Mouse (Mus musculus) embryonic facial prominence, embryonic 10.5 days (tissue): ENCODE data around the gene Khnyn. TPM values are rescaled to one million over a fixed set of nuclear protein-coding genes. Genes with fewer than 3 reads are reported as not detected.
A peak's percentile ranks its signal among the peaks of the same experiment; 100 is the strongest.

Source experiments
- DNase-seq: peaks from one replicate; pipeline ENCODE4 v3.0.0-alpha.2; 2017; ENCODE audit warnings: low spot score
- H3K27ac ChIP-seq: fragments of 300-500 bp; sonication (generic); replicated peaks from 2 replicates; pipeline ENCODE4 v1.5.1; 2016; ENCODE audit warnings: mild to moderate bottlenecking
- H3K27me3 ChIP-seq: fragments of 300-500 bp; sonication (generic); replicated peaks from 2 replicates; pipeline ENCODE4 v1.6.1; 2016; ENCODE audit warnings: low read depth, mild to moderate bottlenecking; ENCODE audit not compliant: poor library complexity, severe bottlenecking
- H3K36me3 ChIP-seq: fragments of 300-500 bp; sonication (generic); replicated peaks from 2 replicates; pipeline ENCODE4 v1.6.1; 2016; ENCODE audit warnings: mild to moderate bottlenecking, moderate library complexity
- H3K4me1 ChIP-seq: fragments of 300-500 bp; sonication (generic); 2 replicates; pipeline ENCODE4 v1.6.1; 2016
- H3K4me3 ChIP-seq: fragments of 300-500 bp; sonication (generic); 2 replicates; pipeline ENCODE4 v1.5.1; 2016; ENCODE audit warnings: mild to moderate bottlenecking, moderate library complexity
- H3K9me3 ChIP-seq: fragments of 300-500 bp; sonication (generic); 2 replicates; pipeline ENCODE4 v1.6.1; 2016; ENCODE audit warnings: mild to moderate bottlenecking
- WGBS: fragments of 180-500 bp; shearing (Covaris S2); methylation state at CpG from one replicate; pipeline ENCODE4 v1.1.7; 2016; 5-methylcytosine and 5-hydroxymethylcytosine counted together
- polyA plus RNA-seq: library from polyadenylated mRNA; unstranded; fragments of >200 nt; fragmentation: Nextera tagmentation; extraction: Ambion mirVana; gene quantifications from 2 replicates; pipeline ENCODE4 v1.2.1, GENCODE M21; 2016

The Khnyn gene
- polyA plus RNA-seq = 31.0 and 33.0 TPM in 2 replicates

DNA sequence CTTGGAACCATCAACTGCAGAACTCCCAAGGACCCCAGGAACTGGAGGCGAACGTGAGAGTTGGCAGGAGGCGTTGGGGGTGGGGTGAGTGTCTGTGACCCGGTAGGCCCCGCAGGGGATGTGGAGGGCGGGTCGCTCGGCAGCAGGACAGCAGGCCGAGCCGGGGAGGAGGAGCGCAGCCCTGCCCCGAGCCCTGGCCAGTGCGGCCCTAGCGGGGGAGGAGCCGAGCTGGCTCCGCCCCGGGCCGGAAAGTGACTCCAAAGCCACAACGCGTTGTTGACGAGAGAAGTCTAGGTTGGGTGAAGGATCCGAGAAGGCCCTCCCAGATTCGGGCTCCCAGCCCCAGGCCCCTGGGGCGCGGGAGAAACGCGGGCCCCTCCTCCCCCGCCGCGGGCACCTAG lies at the start of gene Khnyn:
TSS of gene Khnyn (plus strand) at position 235 of the 401 bp plus-strand sequence.
- H3K4me1 ChIP-seq = peaks cover 50% of the 10 kb centered on the region
- H3K9me3 ChIP-seq = 0 out of 2 replicates have a peak, but pooled peaks cover 2% of the 10 kb centered on the region
- WGBS = under 1% methylated on average over 30 of the region's 30 CpGs
- peak; percentile 96 for DNase-seq
- peaks cover 37% of the 10 kb centered on the region for H3K36me3 ChIP-seq
- H3K27ac ChIP-seq = peak within 1 kb of the TSS; percentile 95
- H3K27me3 ChIP-seq = no peaks in the 10 kb centered on the region
- H3K4me3 ChIP-seq = peak within 1 kb of the TSS; percentile 79

DNA sequence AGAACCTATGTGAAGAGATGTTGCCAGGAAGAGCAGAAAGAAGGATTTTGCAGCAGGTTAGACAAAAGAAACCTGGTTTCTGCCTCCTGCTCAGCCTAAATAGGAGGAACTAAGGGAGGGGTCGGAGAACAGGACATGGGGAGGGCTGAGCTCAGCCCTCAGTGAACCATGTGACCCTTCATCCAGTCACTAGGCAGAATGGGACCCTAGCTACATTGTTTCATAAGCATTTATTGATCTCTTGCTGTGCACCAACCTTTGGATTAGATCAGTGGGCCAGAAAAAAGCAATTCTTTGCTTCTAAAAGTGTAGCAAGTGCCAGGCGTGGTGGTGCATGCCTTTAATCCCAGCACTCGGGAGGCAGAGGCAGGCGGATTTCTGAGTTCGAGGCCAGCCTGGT lies 46.4 kb upstream of the Khnyn start:
- no peak for DNase-seq

DNA sequence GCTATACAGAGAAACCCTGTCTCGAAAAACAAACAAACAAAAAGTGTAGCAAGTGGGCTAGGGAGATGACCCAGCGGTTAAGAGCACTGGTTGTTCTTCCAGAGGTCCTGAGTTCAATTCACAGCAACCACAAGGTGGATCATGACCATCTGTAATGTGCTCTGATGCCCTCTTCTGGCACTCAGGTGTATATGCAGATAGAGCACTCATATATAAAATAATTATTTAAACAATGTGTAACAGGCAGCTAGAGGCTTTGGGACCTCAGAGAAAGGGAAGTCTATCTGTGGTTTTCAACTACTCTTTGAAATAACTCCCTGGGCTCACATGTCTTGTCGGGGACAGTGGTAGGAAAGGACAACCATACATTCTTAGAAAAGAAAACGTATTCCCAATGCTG lies 46.0 kb upstream of the Khnyn start:
- H3K27ac ChIP-seq = no peak overlapping the region
- H3K4me1 ChIP-seq = peaks cover 36% of the 10 kb centered on the region
- no peaks in the 10 kb centered on the region for H3K27me3 ChIP-seq
- H3K4me3 ChIP-seq = no peak overlapping the region
- H3K9me3 ChIP-seq = no peaks in the 10 kb centered on the region
- 88% methylated on average over 4 of the region's 4 CpGs for WGBS
- H3K36me3 ChIP-seq = peaks cover 4% of the 10 kb centered on the region
- no peak for DNase-seq

More for the DNA sequence above, 46.4 kb upstream of the Khnyn start:
- Histone ChIP-seq H3K9me3 (no peaks in the 10 kb centered on the region), H3K36me3 (peaks cover 8% of the 10 kb centered on the region), H3K4me1 (peaks cover 41% of the 10 kb centered on the region), H3K27me3 (no peaks in the 10 kb centered on the region), H3K27ac (no peak overlapping the region), H3K4me3 (no peak overlapping the region)
- 90% methylated on average over 5 of the region's 5 CpGs for WGBS

DNA sequence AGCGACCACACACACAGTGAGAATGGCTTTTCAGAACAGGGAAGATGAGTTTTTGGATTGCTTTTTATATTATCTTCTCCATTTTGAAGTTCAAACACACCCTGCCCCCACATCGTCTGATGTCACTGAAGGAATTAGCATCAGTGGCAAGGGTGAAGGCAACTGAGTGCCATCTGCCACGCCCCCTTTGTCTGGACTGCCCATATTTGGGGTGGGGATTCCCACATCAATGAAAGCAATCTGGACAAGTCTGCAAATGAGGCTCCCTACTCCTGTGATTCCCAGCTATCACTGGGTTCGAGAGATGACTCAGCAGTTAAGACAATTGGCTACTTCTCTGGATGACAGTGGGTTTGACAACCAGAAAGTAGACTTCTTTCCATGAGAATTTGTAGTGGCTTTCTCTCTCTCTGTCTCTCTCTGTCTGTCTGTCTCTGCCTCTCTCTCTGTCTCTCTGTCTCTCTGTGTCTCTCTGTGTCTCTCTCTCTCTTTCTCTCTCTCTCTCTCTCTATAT lies 43.8 kb upstream of the Khnyn start:
- H3K4me1 ChIP-seq = peaks cover 15% of the 10 kb centered on the region
- H3K27me3 ChIP-seq = no peaks in the 10 kb centered on the region
- no peak for DNase-seq
- no peak overlapping the region for H3K4me3 ChIP-seq
- 71% methylated on average over 4 of the region's 4 CpGs for WGBS
- H3K9me3 ChIP-seq = no peaks in the 10 kb centered on the region
- no peaks in the 10 kb centered on the region for H3K36me3 ChIP-seq
- H3K27ac ChIP-seq = no peak overlapping the region

DNA sequence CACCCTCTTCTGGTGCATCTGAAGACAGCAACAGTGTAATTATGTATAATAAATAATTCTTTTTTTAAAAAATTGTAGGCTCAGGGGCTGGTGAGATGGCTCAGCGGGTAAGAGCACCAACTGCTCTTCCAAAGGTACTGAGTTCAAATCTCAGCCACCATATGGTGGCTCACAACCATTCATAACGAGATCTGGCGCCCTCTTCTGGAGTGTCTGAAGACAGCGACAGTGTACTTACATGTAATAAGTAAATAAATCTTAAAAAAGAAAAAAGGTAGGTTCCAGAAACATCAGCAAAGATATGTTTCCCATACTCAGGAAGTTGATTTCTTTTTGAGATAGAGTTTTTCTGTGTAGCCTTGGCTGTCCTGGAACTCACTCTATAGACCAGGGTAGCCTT lies 42.0 kb upstream of the Khnyn start:
- H3K4me1 ChIP-seq = peaks cover 5% of the 10 kb centered on the region; the same call in 1 of the 2 replicates
- DNase-seq = no peak
- no peaks in the 10 kb centered on the region for H3K36me3 ChIP-seq
- H3K27me3 ChIP-seq = no peaks in the 10 kb centered on the region
- no peaks in the 10 kb centered on the region for H3K9me3 ChIP-seq
- 80% methylated on average over 4 of the region's 4 CpGs for WGBS
- H3K27ac ChIP-seq = no peak overlapping the region
- H3K4me3 ChIP-seq = no peak overlapping the region

- Histone ChIP-seq H3K27ac (no peak overlapping the region), H3K4me3 (no peak overlapping the region), H3K4me1 (peaks cover 3% of the 10 kb centered on the region; the same call in 1 of the 2 replicates), H3K9me3 (no peaks in the 10 kb centered on the region), H3K36me3 (no peaks in the 10 kb centered on the region), H3K27me3 (no peaks in the 10 kb centered on the region)
- DNase-seq = no peak
- WGBS = 78% methylated on average over 9 of the region's 9 CpGs
Observed at GRCm38 (mm10) chr14:55845506-55846294, 39.0 kb upstream of the Khnyn start.

DNA sequence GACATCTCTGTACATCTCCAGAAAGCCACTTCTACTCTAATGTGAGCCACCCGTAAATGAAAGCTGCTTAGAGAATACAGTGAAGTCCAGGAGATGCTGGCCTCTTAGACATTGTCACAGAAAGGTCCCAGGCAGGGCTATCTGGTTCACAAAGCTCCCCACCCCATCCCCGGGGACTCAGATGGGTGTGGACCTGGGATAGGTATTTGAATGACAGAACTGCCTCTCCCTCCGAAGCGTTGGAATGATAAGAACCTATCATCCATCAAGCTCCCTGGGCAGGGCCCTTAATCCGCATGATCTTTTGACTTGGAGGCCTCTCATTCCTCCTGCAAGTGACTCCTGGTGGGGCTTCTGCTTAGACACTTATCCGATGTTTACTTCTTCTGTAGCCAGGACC lies 33.9 kb upstream of the Khnyn start:
- H3K4me3 ChIP-seq = no peak overlapping the region
- H3K36me3 ChIP-seq = no peaks in the 10 kb centered on the region
- 0 out of 2 replicates have a peak overlapping the region, but pooled peaks have one; percentile 3 for H3K27ac ChIP-seq
- 69% methylated on average over 6 of the region's 6 CpGs for WGBS
- DNase-seq = no peak
- H3K27me3 ChIP-seq = no peaks in the 10 kb centered on the region
- H3K4me1 ChIP-seq = peaks cover 44% of the 10 kb centered on the region
- no peaks in the 10 kb centered on the region for H3K9me3 ChIP-seq

DNA sequence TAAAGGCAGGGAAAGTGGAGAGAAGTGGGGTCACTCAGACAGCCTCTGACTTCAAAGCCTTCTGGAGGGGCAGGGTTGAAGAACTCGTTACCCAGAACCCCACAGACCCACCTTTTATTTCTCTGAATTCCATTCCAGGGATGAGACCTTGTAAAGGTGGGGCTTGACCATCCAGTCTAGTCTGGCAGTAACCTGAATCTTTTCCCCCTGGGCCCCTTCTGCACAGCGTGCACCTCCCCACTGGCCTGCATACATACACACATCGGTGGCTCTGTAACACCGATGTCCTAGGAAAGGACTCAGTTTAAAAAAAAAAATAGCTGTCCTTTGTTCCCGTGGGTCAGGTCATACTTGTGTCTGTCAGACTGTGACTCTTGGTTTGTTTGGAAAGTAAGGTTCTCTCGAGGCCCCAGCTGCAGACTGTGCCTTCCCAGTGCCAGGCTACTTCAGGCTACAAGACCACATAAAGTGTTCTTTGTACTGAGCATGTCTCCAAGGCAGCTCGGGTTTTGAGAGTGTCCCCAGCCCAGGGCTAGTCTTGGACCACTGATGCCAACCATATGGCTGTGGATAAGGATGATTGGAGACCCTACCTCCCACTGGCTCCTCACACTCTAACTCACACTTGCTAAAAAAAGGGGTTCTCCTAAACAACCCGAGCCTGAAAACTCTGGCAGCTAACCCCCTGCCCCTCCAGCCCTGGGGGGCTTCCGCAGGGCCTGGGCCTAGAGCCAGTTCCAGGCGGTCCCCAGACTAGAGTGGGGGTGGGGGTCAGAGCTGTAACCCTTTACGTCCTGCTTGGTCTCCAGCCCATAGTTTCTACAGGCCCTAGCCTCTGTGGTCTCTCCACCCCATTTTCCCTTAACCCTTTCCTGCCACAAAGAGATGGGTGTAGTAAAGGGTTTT lies 31.8 kb upstream of the Khnyn start:
- peak; percentile 84 for DNase-seq
- Histone ChIP-seq H3K4me3 (peak overlapping the region; percentile 82), H3K9me3 (no peaks in the 10 kb centered on the region), H3K36me3 (peaks cover 12% of the 10 kb centered on the region), H3K27ac (peak overlapping the region; percentile 95), H3K4me1 (peaks cover 63% of the 10 kb centered on the region), H3K27me3 (no peaks in the 10 kb centered on the region)
- under 1% methylated on average over 11 of the region's 11 CpGs for WGBS

DNA sequence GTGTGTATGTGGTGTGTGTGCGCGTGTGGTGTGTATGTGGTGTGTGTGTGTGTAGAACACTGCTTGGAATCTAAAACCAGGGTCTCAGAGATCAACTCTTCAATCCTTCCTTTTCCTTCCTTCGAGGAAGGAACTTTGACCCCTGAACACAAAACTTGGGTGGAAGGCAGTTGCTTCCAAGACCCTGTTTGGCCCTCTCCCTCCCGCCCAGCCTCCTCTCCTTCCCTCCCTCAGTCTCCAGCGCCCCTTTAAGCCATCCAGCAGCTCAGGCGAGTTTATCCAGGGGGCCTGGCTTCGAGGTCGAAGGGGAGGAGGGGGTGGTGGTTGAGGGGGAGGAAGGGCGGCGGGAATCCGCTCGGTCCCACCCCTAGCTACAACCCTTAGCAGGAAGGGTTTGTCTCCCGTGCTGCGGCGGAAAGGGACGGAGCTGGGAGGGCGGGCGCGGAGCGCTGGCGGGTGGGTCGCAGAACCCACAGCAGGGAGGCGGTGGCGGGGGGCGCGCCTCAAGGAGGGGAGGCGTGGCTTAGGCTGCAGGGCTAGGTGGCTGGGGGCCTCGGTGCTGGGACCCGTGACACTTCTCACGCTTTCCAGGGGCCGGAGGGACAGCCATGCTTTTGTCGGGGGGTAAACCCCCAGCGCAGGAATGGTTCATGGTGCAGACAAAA lies 31.0 kb upstream of the Khnyn start, which contains the start of gene Nynrin:
TSS of gene Nynrin (plus strand) at position 390 of the 665 bp plus-strand sequence.
- H3K36me3 ChIP-seq = peaks cover 17% of the 10 kb centered on the region
- peak; percentile 95 for DNase-seq
- H3K9me3 ChIP-seq = no peaks in the 10 kb centered on the region
- H3K4me1 ChIP-seq = peaks cover 71% of the 10 kb centered on the region
- peak within 1 kb of the TSS; percentile 95 for H3K27ac ChIP-seq
- 1% methylated on average over 32 of the region's 33 CpGs for WGBS
- no peaks in the 10 kb centered on the region for H3K27me3 ChIP-seq
- peak within 1 kb of the TSS; percentile 82 for H3K4me3 ChIP-seq

GRCm38 (mm10) chr14:55854406-55855100 lies 30.2 kb upstream of the Khnyn start:
- Histone ChIP-seq H3K36me3 (peaks cover 24% of the 10 kb centered on the region), H3K9me3 (no peaks in the 10 kb centered on the region), H3K4me1 (peaks cover 76% of the 10 kb centered on the region), H3K27ac (peak overlapping the region; percentile 95), H3K4me3 (peak overlapping the region; percentile 82), H3K27me3 (no peaks in the 10 kb centered on the region)
- WGBS = 0% methylated on average over 9 of the region's 9 CpGs
- DNase-seq = peak; percentile 57

DNA sequence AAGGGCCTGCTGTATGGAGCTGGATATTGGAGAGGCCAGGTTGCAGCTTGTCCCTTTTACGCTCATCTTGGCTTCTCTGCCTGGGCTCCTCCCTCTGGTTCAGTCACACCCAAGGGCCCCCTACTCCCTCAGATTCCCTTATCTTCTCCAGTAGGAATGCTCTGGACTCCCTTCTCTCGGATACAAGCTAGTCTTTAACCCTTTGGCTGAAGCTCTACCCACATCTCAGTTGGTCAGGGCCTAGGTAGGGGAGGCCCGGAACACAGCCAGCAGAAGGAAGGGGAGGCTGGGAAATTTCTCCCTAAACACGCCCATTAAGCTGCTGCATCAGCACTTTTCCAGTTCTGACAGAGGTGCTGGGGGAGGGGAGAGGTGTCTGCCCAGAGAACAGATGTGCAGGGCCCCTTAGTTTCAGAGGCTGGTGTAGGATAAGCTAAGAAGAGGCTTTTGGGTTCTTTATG lies 29.6 kb upstream of the Khnyn start:
- Histone ChIP-seq H3K27ac (peak overlapping the region; percentile 95), H3K4me1 (peaks cover 76% of the 10 kb centered on the region), H3K4me3 (peak overlapping the region; percentile 82), H3K9me3 (no peaks in the 10 kb centered on the region), H3K36me3 (peaks cover 27% of the 10 kb centered on the region), H3K27me3 (no peaks in the 10 kb centered on the region)
- DNase-seq = peak; percentile 74
- 0% methylated on average over 4 of the region's 4 CpGs for WGBS
